Mouse (Mus musculus) Patski (cell line): ENCODE data around the gene Dpp3. TPM values are rescaled to one million over a fixed set of nuclear protein-coding genes. Genes with fewer than 3 reads are reported as not detected.

Source experiments
- ATAC-seq: fragments of 100-300 bp; one replicate; pipeline ENCODE4 v1.8.0; 2021
- CTCF ChIA-PET: fragments of 350-600 bp; sonication (Branson Sonifier 250); formaldehyde crosslinking; loops from one replicate; lab custom pipeline; 2022; ENCODE audit warnings: inconsistent platforms; lab: Charles Lee
- POLR2A ChIA-PET: fragments of 350-600 bp; sonication (Branson Sonifier 250); formaldehyde crosslinking; loops from one replicate; lab custom pipeline; 2022; ENCODE audit warnings: antibody characterized with exemption, inconsistent platforms; lab: Charles Lee
- DNase-seq: peaks from one replicate; pipeline ENCODE4 v3.0.0-alpha.2; 2011; ENCODE audit warnings: low read depth, low spot score
- H3K27me3 ChIP-seq: fragments of 371-371 bp; one replicate; pipeline ENCODE4 v1.5.1; 2021
- CTCF ChIP-seq: fragments of 100-300 bp; IDR thresholded peaks from one replicate; pipeline ENCODE4 v1.5.1; 2021
- in situ Hi-C: fragments of 300-500 bp; cut with MboI; formaldehyde crosslinking; loops from 3 replicates; pipeline ENCODE4 v1.11.1; 2018; ENCODE audit warnings: low pct_unique_long_range_greater_than_20kb, mixed read lengths
- polyA plus RNA-seq: library from polyadenylated mRNA; unstranded; gene quantifications from one replicate; pipeline ENCODE4 v1.2.3, GENCODE M21; 2021

The Dpp3 gene
- polyA plus RNA-seq, 1 experiment from 2014 or later: 91.0 TPM

DNA sequence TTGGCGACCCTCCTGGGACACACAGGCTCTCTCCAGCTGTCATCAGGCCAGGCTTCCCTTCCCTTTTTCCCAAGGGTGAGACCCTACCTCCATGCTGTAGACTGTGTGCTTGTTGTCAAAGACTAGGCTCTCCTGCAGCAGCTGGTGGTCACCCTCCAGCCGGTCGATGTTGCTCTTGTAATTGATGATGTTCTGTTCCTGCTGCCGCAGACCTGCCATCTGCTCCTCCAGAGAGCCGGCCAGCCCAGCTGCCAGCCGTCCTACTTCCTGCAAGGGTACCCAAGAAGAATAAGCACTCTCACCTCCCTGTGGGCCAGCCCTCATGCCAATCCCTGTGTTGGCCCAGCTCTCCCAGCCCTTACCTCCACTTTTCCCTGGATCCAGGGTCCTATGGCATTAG, 65.0 kb downstream of the Dpp3 start:
- in situ Hi-C loops: no loop called here
- H3K27me3 ChIP-seq: peaks cover 20% of the 10 kb centered on the region
- ATAC-seq (no peak), DNase-seq (no peak)
- TF ChIP-seq CTCF: no peak
- ChIA-PET CTCF (no interaction called here), POLR2A (no interaction called here)

- POLR2A ChIA-PET: no interaction called here
- CTCF ChIA-PET: no interaction called here
These were observed 69.0 kb downstream of the Dpp3 start for GRCm38 (mm10) chr19:4859081-4859480.

More at GRCm38 (mm10) chr19:4859081-4859480, 69.0 kb downstream of the Dpp3 start:
- no peak for TF ChIP-seq CTCF
- ATAC-seq (no peak), DNase-seq (peak; percentile 37)
- in situ Hi-C loops: no loop called here
- no peaks in the 10 kb centered on the region for H3K27me3 ChIP-seq

Other genes with a start within 250 kb of the Dpp3 start
- 2.5 TPM for gene Gm960, start 229.6 kb downstream of the Dpp3 start, polyA plus RNA-seq
- gene Sptbn2, start 217.1 kb downstream of the Dpp3 start, polyA plus RNA-seq: 1.0 TPM
- 19.3 TPM for gene Rbm4b, start 171.8 kb downstream of the Dpp3 start, polyA plus RNA-seq
- gene Rbm4, start 134.4 kb downstream of the Dpp3 start, polyA plus RNA-seq: 42.3 TPM
- 9.9 TPM for gene Gm21992, start 116.7 kb downstream of the Dpp3 start, polyA plus RNA-seq
- 36.5 TPM for gene Rbm14, start 116.7 kb downstream of the Dpp3 start, polyA plus RNA-seq
- gene Ccs, start 89.0 kb downstream of the Dpp3 start, polyA plus RNA-seq: 133 TPM
- gene Ccdc87, start 88.9 kb downstream of the Dpp3 start, polyA plus RNA-seq: 0.26 TPM
- gene Ctsf, start 73.2 kb downstream of the Dpp3 start, polyA plus RNA-seq: 79.4 TPM
- gene Actn3, start 50.4 kb downstream of the Dpp3 start, polyA plus RNA-seq: 0.10 TPM
- gene Zdhhc24, start 49.6 kb downstream of the Dpp3 start, polyA plus RNA-seq: 17.2 TPM
- gene Bbs1, start 21.7 kb downstream of the Dpp3 start, polyA plus RNA-seq: 20.3 TPM
- 7.4 TPM for gene Peli3, start 14.8 kb upstream of the Dpp3 start, polyA plus RNA-seq
- gene Mrpl11, start 33.9 kb upstream of the Dpp3 start, polyA plus RNA-seq: 106 TPM
- 0.18 TPM for gene Npas4, start 62.0 kb upstream of the Dpp3 start, polyA plus RNA-seq
- 15.8 TPM for gene Slc29a2, start 95.6 kb upstream of the Dpp3 start, polyA plus RNA-seq
- 82.4 TPM for gene B4gat1, start 110.5 kb upstream of the Dpp3 start, polyA plus RNA-seq
- 1.7 TPM for gene AC124502.3, start 110.6 kb upstream of the Dpp3 start, polyA plus RNA-seq
- gene Brms1, start 113.1 kb upstream of the Dpp3 start, polyA plus RNA-seq: 56.8 TPM
- 39.4 TPM for gene Rin1, start 122.2 kb upstream of the Dpp3 start, polyA plus RNA-seq
- gene Cd248, start 139.8 kb upstream of the Dpp3 start, polyA plus RNA-seq: 0.44 TPM
- 0.39 TPM for gene Tmem151a, start 157.2 kb upstream of the Dpp3 start, polyA plus RNA-seq
- 68.6 TPM for gene Yif1a, start 160.3 kb upstream of the Dpp3 start, polyA plus RNA-seq
- gene Cnih2, start 170.2 kb upstream of the Dpp3 start, polyA plus RNA-seq: 2.5 TPM
- 237 TPM for gene Rab1b, start 178.8 kb upstream of the Dpp3 start, polyA plus RNA-seq
- 84.0 TPM for gene Klc2, start 190.3 kb upstream of the Dpp3 start, polyA plus RNA-seq